Mouse (Mus musculus) cerebellum, postnatal 4 days (tissue): Measurements from ENCODE around the gene Kcnk18.

Experiments used
- DNase-seq, 2 experiments: peaks; one replicate each; pipeline ENCODE4 v3.0.0; 2022; ENCODE audit warnings: low spot score in 2 of 2, mixed read lengths in 1 of 2

Gene Kcnk18

DNA sequence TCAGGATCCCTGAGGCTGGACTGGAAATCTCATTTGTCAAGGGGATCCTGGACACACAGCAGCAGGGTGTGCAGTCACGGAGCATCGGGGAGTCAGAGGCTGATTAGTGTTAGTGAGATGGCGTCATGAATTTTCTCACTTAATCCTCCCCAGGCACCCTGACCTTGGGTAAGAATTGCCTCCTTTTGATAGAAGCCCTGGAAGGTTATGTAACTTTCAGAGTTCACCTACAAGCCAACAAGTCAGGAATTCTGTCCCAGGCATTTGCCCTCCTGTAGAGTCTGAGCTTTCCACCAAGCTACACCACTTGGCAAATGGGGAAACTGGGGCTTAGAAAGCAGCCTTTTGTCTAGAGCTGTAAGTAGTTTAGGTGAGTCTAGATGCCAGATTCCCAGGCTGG, 2.1 kb downstream of the Kcnk18 start:
- DNase-seq: no peak

DNA sequence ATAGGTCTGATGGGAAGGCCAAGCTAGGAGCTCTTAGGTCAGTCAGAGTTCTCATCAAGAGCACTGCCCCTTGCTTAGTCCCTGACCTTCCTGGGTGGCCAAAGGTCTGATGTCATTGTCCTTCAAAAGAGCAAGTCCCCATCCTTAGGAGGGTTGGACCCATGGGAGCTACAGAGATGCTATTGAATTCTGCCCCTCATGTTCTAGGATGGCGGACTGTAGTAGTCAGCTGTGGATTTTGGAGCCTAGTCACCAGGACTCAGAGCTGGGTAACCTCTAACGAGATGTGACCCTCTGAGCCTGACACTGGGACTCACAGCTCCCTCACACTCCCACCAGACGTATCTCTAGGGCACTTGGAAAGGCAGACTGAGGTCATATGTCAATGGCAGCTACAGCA, 9.4 kb downstream of the Kcnk18 start:
- DNase-seq: no peak

DNA sequence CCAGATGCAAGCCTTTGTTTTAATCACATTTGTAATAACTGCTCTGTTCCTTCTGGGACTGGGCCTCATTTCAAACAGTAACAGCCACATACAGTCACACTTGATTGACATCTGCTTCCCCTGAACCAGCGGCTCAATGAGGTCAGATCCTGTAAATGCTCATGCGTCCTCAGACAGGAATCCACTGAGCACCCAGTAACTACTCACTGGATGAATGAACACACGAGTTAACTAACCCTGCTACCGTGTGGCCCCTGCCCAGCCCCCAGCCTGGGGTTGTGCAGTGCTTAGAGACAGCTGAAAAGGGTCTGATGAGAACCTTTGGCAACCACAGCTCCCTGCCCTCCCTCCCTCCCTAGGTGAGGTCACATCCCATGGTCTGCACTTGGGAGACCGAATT, 13.8 kb downstream of the Kcnk18 start:
- no peak for DNase-seq

DNA sequence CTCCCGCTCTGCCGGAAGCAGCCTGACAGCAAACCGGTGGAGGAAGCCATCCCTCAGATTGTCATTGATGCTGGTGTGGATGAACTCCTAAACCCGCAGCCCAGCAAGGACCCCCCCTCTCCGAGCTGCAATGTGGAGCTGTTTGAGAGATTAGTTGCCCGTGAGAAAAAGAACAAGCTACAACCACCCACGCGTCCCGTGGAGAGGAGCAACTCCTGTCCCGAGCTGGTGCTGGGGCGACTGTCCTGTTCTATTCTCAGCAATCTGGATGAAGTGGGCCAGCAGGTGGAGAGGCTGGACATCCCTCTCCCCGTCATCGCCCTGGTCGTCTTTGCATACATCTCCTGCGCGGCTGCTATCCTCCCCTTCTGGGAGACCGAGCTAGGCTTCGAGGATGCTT, 16.0 kb downstream of the Kcnk18 start:
- DNase-seq: no peak

DNA sequence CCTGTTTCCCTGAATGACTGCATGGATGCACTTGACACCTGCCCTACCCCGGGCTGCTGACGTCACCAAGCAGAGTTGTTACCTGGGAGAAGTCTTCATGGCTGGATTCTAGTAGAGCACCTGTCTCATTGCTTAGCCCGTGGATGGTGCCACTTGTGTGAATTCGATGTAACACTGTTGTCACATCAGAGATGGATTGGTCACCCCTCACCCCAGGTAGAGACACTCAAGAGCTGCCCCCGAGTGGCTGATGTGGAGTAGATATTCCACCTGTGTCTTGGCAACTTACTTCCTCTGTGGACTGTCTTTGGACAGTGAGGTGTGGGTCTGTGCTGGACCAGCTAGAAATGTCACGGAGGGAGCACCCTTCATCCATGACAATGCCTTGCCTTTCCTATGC, 17.0 kb downstream of the Kcnk18 start:
- no peak for DNase-seq

DNA sequence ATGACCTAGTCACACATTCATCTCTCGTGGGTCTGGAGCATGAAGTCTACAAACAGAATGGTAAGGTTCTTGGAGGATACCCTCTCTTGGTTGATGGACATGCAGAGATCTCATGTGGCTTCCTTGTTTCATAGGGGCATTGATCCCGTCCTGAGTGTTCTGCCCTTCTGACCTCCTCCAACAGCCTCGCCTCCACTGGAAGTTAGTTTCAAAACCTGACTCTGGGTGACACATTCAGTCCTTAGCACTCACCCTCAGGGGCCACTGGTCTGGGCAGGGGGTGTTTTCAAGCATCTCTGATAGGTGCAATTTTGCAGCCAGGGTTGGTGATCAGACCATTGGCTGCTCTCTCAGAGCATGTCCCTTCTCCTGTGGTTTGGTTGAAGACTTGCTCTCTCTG, 19.6 kb downstream of the Kcnk18 start:
- no peak for DNase-seq

DNA sequence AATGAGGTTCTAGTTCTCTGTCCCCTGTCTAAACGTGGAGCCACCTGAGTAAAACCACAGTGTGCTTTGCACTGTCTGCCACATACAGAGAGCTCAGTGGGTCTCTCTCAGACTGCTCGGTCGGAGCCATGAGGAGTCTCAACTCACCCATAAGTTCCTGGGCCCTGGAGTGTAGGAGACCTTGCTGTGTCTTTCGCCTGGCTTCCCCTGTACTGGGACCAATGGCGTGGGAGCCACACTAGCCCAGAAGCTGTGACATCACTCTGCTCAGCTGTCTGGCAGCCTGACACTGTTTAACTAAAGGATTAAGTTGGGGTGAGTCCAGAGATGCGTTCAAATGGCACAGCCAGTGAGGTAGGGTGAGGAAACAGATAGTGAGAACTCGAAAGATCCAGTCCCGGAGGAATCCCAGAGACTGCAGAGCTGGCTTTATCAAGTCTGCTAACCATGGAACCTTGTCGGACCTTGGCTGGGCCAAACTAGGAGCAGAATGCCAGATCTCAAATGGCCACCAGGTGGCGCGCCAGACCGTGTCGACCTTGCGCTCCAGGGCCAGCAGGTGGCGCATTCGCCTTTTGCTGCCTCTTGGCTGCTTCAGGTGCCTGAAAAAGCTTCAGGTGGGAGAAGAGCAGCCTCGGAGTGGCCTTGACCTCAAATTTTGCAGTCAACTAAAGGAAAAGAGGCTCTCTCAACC, 20.3 kb downstream of the Kcnk18 start:
- DNase-seq: peak; percentile 87 to 92

DNA sequence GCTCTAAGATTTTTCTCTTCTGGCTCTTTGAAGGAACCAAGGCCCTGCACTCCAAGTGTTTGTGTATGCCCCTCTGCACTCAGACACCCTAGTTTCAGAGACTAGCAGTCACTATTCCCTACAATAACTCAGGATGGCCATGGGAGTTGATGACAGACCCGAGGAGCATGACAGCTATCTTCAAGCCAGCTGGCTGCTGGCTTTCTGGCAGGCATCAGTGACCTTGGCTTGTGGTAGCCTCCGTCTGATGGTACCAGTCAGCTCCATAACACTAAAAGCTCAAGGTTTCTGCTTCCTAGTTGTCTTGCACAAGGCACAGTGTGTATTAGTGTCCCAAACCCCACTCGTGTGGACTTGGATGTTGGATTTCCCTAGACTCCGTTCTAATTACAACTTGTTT, 23.0 kb downstream of the Kcnk18 start:
- no peak for DNase-seq

DNA sequence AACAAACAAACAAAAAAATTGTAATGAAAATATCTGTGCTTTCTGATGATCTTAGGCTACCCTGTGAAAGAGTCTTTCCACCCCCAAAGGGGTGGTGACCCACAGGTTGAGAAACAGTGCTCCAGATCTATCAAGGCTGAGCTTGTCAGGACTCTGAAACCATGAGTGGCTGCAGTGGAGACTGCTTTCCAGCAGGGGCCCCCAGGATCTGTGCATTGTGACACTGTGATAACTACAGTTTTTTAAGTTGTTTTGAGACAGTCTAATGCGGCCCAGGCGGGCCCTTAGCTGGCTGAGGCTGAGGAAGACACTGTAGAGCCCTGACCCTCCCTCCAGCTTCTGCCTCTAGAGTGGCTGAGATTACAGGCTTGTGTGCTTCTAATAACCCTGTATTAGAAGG, 24.0 kb downstream of the Kcnk18 start:
- no peak for DNase-seq

DNA sequence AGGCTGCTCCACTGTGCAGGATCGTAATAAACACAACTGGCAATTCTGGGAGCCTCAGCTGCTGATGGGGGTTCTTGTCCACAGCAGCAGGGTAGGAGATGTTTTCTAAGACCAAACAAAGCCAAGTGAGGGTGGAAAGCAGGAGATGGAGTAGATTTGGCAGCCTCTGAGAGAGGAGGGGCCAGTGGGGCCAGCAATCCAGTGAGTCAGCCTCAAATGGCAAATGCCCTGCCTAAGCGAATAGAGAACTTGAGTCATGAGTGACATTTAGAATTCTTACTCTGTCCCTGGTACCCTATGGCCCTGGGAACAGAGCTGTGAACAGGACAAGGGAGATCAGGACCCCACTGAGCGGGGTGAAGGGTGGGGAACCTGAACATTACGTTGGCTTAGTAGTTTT, 29.1 kb downstream of the Kcnk18 start:
- DNase-seq: no peak

DNA sequence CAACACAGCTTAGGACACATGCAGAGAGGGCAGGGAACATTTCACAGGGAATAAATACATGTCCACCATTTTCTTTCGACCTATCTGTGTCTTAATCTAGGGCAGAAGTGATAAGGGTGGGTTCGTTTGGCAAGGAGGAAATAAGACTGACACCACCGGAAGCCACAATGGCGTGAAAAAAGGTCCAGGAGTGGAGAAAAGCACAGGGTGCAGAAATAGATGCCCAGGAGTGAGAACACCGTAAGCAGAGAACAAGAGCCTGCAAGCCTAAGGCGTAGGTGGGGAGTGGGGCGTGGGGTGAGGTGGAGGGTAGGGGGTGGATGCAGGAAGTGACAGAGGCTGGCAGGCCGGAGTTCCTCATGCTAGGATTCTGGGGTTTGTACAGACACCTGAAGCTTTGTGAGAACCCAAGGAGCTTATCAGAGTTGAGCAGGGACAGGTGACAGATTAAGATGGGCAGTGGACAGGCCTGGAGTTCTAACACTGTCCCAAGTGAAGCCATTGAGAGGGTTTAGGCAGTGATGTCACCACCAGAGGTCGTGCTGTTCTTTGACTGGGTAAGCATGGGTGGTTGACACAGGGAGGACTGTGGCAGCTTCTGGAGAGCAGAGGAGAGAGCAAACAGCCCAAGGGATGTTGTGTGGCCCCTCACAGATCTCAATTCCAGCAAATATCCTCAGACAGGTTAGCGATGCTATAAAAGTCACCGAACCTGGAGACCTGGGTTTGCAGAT, 29.7 kb downstream of the Kcnk18 start:
- DNase-seq: no peak

DNA sequence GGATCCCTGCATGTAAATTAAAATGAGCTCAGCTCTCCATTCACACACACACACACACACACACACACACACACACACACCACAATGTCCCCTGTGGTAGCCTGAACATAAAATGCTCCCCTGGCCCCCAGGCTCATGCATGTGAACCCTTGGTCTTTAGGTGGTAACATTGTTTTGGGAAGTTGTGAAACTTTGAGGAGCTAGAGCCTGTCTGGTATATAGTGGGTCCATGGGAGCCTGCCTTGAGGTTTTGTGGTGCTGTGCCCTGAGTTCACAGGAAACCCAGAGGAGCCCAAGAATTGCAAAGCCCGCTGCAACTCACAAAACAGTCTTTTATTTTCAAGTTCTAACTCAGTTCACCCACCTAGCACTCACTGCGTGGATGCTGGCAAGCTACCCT, 33.6 kb downstream of the Kcnk18 start:
- no peak for DNase-seq

DNA sequence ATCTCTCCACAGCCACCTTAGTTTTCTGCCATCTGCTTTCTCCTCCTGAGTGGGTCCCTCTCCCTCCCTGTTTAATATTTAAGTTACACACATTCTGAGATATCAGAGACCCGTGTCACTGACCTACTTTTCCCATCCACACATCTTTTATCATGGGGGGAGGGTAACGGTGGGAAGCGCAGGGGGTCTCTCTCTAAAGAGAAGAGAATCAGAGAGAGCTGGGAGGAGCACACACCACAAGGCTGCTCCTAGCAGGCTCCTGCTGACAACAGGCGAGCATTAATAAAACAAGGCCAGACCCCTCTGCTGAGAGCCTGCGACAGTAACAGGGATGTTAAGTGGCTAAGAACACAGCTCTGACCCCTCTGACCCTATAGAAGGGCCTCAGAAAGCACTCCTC, 40.6 kb downstream of the Kcnk18 start:
- DNase-seq: no peak

DNA sequence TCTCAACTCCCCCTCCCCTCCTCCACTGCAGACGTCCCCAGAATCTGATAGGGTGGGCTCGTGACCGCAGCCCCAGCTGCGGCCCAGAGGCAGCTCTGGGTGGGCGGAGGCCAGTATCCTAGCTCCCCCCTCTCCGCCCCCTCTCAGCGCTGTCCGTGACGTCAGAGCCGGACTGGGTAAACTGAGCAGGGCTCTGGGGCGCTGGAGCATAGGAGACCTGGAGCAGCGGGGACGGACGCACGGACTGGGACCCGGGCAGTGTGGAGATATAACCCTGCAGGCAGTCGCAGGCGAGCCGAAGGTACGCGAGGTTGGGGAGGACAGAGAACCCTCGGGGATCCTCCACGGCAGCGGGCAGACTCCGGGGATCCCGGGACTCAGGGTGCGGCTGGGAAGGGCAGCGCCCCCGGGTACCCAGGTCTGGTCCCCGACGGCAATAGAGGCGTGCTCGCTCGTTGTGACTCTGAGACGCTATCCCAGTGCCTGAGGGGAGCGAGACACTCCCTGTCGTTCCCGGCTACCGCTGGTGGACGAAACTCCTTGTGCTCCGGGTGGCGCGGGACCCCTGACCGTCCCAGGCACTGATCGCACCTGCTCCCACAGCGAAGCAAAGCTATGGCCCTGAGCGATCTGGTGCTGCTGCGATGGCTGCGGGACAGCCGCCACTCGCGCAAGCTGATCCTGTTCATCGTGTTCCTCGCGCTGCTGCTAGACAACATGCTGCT, 41.9 kb downstream of the Kcnk18 start, which contains the start of gene Slc18a2:
Gene Slc18a2 (plus strand): TSS at position 179 of the 725 bp plus-strand sequence.
- no peak for DNase-seq

DNA sequence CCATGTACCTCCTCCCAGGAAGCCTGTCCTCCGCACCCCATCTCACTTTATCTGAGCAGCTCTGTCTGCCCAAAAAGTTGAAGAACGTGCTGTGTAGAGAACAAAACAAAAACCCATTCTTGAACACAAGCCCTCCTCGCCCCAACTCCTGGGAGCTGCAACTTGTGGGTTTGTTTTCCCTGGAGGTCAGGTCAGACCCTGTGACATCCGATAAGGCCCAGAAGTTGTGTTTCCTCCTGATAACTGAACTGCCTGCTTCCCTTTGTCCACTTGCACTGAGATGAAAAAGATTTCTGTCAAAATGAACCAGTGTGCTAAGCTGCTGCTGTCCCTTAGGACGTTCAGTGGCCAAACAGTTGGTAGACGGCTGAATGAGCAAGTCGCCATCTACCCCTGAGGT, 42.6 kb downstream of the Kcnk18 start:
- no peak for DNase-seq

DNA sequence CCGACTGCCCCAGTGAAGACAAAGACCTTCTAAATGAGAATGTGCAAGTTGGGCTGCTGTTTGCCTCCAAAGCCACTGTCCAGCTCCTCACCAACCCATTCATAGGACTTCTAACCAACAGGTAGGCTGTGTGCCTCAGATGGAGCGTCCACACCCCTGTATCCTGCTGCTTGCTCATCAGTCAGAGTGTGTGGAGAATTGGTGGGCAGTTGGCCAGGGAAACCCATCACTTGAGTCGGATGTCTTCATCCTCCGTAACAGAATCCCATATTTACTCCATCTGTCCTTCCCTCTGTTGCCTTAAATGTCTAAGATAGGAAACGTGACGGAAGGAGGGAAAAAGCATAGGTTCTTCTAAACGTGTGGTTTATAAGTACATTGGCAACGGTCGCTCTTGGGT, 44.2 kb downstream of the Kcnk18 start:
- no peak for DNase-seq

DNA sequence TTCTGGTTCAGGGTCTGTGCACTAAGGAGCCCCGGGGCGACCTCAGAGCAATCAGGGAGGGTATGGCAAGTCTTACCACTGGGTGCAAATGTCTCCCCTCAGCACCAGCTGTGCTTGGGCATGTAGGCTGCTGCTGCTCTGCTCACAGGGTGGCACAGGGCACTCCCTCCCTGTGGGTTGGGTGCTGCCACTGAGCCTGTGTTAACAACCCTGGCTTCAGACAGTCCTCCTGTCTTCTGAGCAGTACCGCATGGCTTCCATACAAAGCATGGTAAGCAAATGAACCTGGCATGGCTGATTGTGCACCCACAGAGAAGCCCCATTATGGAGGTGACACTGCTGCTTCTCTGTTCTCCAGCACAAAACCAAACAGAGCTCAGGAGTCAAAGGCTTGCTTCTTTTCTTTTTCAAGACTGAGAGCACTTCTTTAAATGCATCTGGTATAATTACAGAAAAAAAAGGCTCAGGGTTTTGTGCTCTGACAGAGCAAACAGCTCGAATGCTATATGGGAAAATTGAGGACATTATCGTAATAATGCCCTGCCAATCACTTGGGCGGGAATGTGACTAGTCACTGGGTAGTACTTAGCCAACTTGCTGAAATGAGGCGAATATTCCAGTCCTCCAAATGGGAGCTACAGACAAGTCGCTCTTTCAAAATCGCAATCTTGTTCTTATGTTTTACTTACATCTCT, 46.0 kb downstream of the Kcnk18 start:
- DNase-seq: no peak

DNA sequence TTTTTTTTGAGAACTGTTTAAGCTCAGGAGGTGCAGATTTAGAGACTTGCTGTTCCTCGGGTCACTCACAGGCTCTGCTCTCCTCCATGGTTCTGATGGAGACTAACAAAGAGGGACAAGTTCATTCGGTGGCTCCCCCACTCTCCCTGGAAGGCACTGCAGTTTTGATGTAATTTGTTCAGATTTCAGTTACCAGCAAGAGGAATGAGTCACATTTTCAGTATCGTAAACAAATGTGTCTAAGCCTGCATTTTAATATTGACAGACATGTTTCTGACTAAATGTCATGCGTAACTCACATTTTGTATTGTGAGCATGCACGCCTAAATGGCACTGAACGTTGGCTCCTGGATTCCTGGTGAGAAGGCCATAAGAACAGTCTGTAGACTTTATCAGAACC, 46.9 kb downstream of the Kcnk18 start:
- DNase-seq: no peak

DNA sequence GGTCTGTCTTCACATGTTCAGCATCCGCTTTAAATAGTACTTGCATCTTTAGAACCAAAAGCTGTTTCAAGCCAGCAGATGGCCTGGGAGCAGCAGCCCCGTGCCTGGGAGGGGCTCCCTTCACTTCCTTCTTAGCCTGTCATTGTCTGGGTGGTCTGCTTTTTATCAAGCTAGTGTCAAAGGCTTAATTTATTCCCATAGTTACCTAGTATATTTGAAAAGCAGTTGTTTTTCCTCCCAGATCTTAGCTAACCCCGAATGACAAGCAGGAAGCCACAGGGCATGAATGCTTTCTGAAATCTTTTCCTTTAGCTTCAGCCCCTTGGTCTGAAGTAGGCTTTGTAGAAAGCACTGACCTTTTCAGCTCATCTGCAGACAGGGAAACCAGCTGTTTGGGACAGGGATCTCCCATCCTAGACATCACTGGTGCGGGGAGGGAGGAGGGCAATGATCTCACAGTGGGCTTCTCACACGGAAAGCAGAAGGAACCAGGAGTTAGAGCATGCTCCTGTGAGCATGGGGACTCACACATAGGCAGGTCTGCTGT, 48.5 kb downstream of the Kcnk18 start:
- DNase-seq: no peak

DNA sequence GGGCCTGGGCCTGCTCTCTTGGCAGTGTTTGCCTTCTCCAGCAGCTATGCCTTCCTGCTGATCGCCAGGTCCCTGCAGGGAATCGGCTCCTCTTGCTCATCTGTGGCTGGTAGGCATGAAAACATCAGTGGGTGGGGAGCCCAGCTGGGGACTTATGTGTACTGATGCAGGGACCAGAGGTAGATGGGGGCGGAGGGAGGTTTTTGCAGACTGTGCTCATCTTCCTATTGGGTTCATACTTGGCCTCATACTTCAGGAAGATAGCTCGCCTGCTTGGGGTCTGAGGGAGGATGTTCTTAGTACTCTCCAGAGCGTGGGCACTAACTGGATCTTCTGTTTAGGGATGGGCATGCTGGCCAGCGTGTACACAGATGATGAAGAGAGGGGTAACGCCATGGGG, 54.2 kb downstream of the Kcnk18 start:
- no peak for DNase-seq

DNA sequence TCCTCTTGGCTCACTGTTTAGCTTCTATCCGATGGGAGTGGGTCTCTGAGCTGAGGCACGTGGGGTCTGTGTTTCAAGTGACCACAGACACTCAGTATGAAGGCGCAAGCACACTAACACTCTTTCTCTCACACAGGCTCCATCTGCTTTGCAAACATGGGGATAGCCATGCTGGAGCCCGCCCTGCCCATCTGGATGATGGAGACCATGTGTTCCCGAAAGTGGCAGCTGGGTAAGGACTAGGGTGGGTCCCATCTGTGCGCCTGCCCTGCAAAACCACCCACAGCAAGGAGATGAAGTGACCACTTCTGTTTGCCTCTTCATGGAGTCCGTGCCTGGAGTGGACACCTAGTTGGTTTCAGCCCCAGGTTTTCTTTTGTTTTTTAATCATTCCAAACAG, 57.3 kb downstream of the Kcnk18 start:
- no peak for DNase-seq

DNA sequence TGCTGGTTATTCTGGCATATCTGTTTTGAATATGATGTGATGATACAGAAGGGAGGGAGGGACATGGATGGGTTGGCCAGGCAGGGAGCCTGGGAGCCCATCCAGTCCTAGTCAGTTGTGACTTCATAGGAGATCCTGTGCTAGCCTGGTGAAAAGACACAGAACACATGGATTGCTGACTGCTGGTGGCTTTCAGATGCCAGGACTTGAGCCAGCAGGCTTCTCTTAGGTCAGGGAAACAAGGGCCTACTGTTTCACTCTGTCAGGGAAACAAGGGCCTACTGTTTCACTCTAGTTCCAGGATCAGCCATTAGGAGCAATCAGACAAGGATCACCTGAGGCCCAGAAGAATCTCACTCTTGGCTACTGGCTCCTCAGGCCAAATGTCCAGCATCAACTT, 61.8 kb downstream of the Kcnk18 start:
- no peak for DNase-seq
